Mouse (Mus musculus): ENCODE data around the gene Scube3.

Scube3 gene

GRCm38 (mm10) chr17:28177540-28178046 is 35.7 kb downstream of the Scube3 start:
- peak; percentile 83 for DNase-seq (ENCODE audit: low spot score)

- no peak for DNase-seq (ENCODE audit: low spot score)
Measured at GRCm38 (mm10) chr17:28180331-28180730, 38.4 kb downstream of the Scube3 start.

GRCm38 (mm10) chr17:28180783-28181544 is 39.0 kb downstream of the Scube3 start:
- no peak for DNase-seq (ENCODE audit: low spot score)

- no peak for DNase-seq (ENCODE audit: low spot score)
Measured at GRCm38 (mm10) chr17:28184971-28185638, 43.2 kb downstream of the Scube3 start.

GRCm38 (mm10) chr17:28188313-28188712 is 46.4 kb downstream of the Scube3 start:
- no peak for DNase-seq (ENCODE audit: low spot score)

- DNase-seq (ENCODE audit: low spot score) = no peak
Measured at GRCm38 (mm10) chr17:28192754-28193153, 50.8 kb downstream of the Scube3 start.

GRCm38 (mm10) chr17:28193559-28193958 is 51.6 kb downstream of the Scube3 start:
- no peak for DNase-seq (ENCODE audit: low spot score)

- DNase-seq (ENCODE audit: low spot score) = no peak
Measured at GRCm38 (mm10) chr17:28195033-28195432, 53.1 kb downstream of the Scube3 start.

- no peak for DNase-seq (ENCODE audit: low spot score)
Measured at GRCm38 (mm10) chr17:28197646-28198045, 55.7 kb downstream of the Scube3 start.

GRCm38 (mm10) chr17:28201982-28202381 is 60.0 kb downstream of the Scube3 start:
- no peak for DNase-seq (ENCODE audit: low spot score)

GRCm38 (mm10) chr17:28204052-28204720 is 62.2 kb downstream of the Scube3 start:
- DNase-seq (ENCODE audit: low spot score) = no peak

GRCm38 (mm10) chr17:28205443-28205842 is 63.5 kb downstream of the Scube3 start:
- DNase-seq (ENCODE audit: low spot score) = no peak

- no peak for DNase-seq (ENCODE audit: low spot score)
Measured at GRCm38 (mm10) chr17:28207092-28207491, 65.2 kb downstream of the Scube3 start.

GRCm38 (mm10) chr17:28207591-28208313 is 65.8 kb downstream of the Scube3 start, which contains the start of gene Def6:
Def6 (plus strand) TSS chr17:28207778.
- peak; percentile 67 for DNase-seq (ENCODE audit: low spot score)

- DNase-seq (ENCODE audit: low spot score) = no peak
Measured at GRCm38 (mm10) chr17:28208314-28208612, 66.3 kb downstream of the Scube3 start.

- DNase-seq (ENCODE audit: low spot score) = no peak
Measured at GRCm38 (mm10) chr17:28209457-28210110, 67.6 kb downstream of the Scube3 start.

GRCm38 (mm10) chr17:28211921-28212341 is 70.0 kb downstream of the Scube3 start:
- DNase-seq (ENCODE audit: low spot score) = no peak

- no peak for DNase-seq (ENCODE audit: low spot score)
Measured at GRCm38 (mm10) chr17:28212391-28212790, 70.5 kb downstream of the Scube3 start.

GRCm38 (mm10) chr17:28213236-28213635 is 71.3 kb downstream of the Scube3 start:
- peak; percentile 30 for DNase-seq (ENCODE audit: low spot score)

GRCm38 (mm10) chr17:28216791-28217190 is 74.8 kb downstream of the Scube3 start:
- no peak for DNase-seq (ENCODE audit: low spot score)
